Mouse (Mus musculus) skeletal muscle tissue, adult 2 months (tissue): ENCODE measurements around the gene Cdiptos.
A peak's percentile ranks its signal among the peaks of the same experiment; 100 is the strongest.

Experiments
- DNase-seq: peaks from one replicate; pipeline ENCODE4 v3.0.0-alpha.2; 2012; ENCODE audit warnings: low read depth, low spot score

Gene Cdiptos

DNA sequence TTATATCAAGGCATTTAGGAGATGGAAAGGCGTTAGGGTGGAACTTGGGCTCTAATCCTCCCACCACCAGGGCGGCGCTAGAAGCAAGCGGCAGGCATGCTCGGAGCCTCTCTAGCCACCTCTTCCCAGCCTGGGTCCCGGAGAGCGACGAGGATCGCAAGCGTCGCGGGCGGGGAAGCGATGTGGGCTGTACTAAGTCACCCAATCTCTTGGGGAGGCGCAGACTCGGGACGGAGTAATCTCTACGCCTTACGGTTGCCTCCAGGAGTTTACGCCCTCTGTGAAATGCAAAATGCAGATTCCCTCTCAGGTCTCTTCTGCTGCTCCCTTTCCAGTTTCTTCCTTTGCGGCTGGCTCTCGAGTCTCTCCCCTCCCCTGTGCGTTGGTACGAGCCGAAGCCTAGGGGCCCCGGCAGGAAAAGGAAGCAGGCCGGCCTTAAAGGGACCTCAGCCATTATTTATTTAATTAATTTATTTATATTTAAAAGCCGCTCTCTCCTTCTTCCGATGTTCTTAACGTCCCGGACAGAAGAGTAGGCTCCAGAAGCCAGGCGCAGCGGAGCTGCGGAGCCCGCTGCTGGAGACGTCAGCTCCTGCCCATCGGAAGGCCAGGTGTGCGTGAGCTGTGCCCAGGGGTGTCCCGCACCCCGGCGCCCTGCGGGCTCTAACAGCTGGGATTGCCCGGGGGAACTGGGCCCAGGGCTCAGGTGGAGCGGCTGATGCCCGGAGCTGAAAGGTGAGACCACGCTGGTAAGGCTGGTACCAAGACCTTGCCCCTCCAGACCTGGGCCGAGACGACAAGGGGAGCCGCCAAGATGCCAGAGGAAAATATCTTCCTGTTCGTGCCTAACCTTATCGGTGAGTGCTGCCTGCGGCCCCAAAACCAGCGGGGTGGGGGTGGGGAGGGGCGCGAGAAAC, at the start of gene Cdiptos:
Cdiptos (minus strand) TSS at position 149 of the 917 bp plus-strand sequence.
- peak; percentile 93 for DNase-seq

GRCm38 (mm10) chr7:127024755-127025555, 49.1 kb upstream of the Cdiptos start:
- peak; percentile 78 for DNase-seq

DNA sequence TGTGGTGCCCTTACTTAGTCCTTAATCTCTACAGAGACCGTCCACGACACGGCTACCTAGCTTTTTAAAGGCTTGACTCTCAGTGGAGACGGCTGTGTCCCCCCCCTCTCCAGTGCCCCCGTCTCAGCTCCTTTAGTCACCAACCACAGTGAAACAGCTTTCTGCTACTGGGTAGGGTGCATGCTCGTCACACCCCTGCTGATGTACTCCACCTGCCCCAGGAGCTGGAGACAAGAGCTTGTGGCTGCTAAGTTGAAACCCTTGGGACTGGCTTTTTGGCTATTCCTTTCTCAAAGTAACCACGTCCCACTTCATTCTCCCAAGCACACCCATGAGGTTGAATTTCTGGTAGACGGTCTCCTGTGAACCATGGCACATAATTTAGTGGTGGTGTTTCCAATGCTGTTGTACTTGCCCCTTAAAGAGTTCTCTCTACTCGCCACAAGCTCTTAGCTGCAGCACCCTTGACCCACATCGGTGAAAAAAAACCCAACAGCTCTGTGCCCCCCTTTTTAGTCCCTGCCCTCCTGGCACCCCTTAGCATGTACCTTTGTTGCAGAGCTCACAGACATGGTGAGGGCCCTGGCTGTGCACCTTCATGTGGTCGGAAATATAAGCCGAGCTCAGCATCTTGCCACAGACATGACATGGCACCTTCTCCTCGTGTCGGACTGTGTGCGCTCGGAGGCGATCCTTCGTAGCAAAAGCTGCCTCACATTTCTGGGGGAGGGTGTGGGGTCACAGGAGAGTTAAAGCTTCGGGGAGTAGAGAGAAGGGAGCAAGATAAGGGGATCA, 48.2 kb upstream of the Cdiptos start:
- no peak for DNase-seq

DNA sequence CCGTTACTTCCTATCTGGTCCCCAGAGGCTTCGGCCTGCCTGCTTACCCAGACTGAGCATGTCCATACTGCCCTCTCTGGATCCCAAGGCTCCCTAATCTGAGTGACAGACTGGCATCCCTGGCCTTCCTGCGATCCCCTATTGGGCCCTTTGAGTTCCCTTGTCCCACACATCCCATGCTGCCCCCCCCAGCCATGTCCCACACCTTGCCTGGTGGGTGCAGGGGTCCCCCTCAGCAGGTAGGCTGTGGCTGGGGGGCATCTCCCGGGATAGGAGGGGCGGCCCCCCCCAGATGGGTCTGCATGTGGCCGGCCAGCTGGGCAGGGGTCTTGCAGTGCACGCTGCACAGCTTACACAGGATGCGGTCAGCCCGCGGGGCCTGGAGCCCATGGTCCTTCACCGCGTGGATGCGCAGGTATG, 47.4 kb upstream of the Cdiptos start:
- DNase-seq, result no peak

DNA sequence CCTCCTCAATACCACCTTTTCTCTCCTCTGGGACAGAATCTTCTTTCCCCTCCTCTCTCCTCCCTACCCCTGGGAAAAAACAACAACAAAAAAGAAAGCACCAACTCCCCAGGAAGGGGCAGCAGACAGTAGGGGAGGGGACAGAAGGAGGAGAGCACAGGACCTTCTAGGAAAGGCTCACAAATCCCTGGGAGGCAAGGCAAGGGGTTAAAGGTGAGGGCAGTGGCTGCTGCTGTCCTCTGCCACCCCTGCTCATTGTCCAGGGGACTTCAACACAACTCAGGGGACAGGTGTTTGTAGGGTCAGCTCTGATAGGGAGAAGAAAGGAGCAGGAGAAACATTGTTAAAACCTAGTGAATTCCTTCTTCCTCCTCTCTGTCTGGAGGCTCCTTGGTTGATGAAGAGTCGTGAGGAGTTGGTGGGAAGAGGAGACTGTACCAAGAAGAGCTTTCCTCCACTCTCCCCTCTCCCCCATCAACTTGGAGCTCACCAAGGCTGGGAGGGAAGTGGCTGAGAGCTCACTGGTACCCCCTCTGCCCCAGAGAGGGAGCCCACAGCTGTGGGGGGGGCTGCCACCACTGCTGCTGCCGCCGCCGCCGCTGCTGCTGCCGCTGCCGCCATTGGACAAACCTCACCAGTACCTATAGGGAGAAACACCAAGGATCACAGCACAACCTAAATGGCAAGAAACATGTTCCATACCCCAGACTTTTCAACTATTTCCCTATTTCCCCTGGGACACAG, 46.8 kb upstream of the Cdiptos start:
- no peak for DNase-seq

DNA sequence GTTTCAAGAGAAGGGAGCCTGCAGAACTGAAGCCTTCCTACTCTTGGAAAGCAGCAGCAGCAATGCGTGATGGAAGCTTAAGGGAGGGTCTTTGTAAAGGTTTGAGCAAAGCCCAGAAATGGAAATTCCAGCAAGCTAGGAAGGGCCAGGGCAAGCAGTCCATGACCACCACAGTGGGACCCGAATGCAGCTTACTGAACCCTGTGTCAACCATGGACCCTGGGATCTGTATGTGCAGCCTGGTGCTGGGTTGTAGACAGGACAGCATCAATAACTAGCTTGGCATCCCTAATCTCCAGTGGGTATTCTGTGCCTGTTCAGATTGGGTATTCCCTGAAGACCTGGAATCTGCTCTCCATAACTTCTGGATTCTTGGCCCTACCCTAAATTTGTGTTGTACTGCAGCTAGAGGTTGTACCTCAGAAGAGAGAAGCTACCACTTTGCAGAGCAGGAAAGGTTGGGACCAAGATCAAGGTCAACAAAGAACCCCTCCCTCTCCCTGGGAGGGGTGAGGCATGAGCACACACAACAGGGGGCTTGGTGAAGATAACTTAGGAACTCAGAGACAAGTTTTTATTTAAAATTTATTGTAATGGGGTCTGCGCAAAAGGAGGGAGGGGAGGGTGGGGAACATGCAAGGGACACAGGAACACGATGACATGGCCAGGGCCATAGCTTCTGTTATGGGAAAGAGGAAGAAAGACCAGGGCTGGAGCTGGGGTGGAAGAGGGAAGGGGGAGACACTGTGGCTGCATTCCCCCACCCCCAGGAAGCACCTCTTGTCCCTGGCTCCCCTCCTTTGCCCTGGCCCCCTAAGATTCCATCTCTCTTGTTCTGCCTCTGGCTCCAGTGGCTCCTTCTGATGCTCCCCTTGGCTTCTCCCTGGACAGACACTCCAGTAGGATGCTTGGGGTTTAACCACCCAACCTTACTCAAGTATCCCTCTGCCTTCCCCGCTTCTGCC, 45.9 kb upstream of the Cdiptos start:
- DNase-seq, result no peak

- no peak for DNase-seq
Observed at GRCm38 (mm10) chr7:127020901-127021562, 45.1 kb upstream of the Cdiptos start, which contains the start of the genes Gm42742 and Prrt2. Gene Gm42742 (minus strand): TSS chr7:127021097. Gene Prrt2 (minus strand): TSS chr7:127021211.

- DNase-seq, result no peak
Observed at GRCm38 (mm10) chr7:127020491-127020890, 44.6 kb upstream of the Cdiptos start.

DNA sequence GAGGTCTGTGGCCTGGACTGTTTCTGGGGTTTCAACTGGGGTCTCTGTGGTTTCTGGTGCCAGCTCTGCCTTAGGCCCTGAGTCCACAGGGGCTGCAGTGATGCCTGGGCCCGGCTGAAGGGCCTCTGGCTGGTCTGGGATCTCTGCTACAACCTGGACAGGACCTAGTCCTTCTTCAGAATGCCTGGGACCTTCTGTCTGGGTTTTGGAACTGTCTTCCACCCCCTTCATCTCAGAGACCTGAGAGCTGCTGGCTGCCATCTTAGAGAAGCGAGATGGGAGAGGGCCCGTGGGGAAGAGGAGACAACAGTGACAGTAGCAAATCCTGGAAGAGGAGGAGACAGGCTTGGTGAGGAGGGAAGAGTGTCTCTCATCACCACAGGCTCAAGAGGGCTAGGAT, 44.1 kb upstream of the Cdiptos start:
- DNase-seq, result no peak

GRCm38 (mm10) chr7:127019306-127019960, 43.5 kb upstream of the Cdiptos start:
- DNase-seq, result no peak

DNA sequence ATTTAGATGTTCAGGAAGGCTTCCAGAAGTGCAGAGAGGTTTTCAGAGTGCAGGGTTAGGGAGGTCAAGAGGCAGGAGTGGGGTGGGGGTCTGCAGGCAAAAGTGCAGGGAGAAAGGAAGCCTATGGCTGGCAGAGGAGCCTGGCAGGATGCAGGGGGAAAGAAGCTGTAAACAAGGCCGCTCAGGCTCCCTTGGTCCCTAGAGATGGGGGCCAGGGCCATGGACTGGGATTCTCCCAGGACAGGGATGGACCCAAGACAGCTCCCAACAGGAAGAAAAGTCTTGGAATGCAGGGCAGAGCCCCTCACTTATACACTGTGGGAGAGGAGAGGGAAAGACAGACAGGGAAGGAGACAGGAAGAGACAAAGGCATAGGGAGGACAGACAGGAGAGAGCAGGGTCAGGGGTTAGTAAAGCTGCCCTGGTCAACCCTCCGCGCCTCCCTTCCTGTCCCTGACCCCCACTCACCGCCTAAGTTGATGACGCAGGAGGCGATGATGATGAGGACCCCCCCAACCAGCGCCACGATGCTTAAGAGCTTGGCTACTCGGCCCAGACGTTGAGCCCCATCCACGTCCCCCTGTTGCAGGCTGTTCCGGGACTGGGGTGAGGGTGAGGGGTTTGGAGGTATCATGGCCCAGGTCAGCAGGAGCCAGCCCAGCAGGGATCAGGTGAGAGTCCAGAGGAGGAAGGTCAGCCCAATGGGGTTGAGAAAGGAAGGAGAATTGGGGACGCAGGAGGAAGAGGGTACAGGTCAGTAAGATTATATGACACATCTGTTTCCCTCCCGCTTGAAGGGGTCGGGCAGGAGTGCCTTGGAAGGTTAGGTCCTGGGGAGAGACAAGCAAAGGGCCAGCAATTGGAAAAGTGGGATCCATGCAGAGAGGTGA, 42.8 kb upstream of the Cdiptos start:
- no peak for DNase-seq

DNA sequence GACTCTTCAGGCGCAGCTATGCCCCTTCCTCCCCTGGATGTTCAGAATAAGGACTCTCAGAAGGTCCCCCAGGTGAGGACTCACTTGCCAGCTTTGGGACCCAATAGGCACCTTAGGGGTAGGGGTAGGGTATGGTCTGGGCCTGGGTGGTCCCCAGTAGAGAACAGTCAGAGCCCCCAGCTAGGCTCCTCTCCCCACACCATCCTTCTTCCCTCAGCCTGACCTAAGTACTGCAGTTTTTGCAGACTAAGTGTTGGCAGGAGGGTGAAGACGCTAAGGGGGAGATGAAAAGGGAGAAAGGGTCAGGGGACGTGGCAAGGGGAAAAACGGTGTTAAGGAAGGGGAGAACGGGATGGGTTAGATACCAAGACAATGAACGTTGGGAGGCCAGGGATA, 42.0 kb upstream of the Cdiptos start:
- no peak for DNase-seq

GRCm38 (mm10) chr7:127016971-127017949, 41.4 kb upstream of the Cdiptos start, which contains the start of gene Pagr1a:
Gene Pagr1a (minus strand): TSS chr7:127017352.
- DNase-seq, result peak; percentile 100

DNA sequence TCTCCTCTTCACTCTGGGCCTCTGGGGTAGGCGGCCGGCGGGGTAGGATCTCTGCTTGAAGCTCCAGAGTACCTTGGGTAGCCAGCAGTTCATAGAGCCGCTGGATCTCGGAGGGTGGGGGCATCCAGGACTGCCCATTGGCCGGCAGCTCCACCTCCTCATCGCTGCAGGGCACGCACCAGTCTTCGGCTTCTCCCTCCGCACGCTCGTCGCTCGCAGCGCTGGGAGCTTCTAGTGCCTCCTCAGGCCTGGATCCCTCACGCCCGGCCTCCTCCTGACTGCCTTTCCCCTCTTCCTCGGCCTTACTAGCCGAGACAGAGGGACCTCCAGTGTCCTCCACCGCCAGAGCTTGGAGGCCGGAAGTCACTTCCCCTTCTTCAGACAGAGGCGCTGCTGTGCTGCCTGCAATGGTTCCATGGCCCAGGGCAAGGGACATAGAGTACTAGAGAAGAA, 40.6 kb upstream of the Cdiptos start:
- peak; percentile 49 for DNase-seq

- no peak for DNase-seq
Observed at GRCm38 (mm10) chr7:127016481-127016485, 40.4 kb upstream of the Cdiptos start, which contains the start of gene Pagr1b. Gene Pagr1b (minus strand): TSS chr7:127016484.

DNA sequence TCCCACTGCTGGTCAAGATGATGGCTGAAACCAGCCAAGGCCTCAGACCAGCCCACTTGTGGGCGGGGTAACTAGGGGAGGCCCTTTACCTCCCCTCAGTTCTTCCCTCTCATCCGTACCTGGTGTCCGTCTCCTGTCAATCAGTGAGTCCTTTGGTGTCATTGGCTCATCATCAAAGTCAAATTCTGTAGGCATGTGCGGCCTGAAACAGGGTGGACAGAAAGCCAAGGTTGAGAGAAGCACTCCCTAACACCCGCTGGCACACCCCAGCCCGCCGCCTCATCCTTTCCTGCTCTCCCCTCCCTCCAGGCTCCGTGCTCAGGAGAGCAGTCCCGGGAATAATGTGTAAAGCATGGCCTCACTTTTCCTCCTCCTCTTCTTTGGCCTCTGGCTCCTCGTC, 40.2 kb upstream of the Cdiptos start:
- no peak for DNase-seq

- DNase-seq, result no peak
Observed at GRCm38 (mm10) chr7:127014993-127015392, 39.1 kb upstream of the Cdiptos start.
